Mouse (Mus musculus) layer of hippocampus, adult 2 months (tissue): Measurements from ENCODE around the gene Zfp280d. TPM values are rescaled to one million over a fixed set of nuclear protein-coding genes. Genes with fewer than 3 reads are reported as not detected.

Source experiments
- DNase-seq, 2 experiments: peaks; one replicate each; pipeline ENCODE4 v3.0.0; 2022; ENCODE audit warnings: low spot score in 2 of 2
- H3K27ac ChIP-seq: fragments of 200-600 bp; 2 replicates; pipeline ENCODE4 v1.8.1; 2022
- H3K4me3 ChIP-seq: fragments of 200-600 bp; 2 replicates; pipeline ENCODE4 v1.8.1; 2022; ENCODE audit warnings: mild to moderate bottlenecking
- CTCF ChIP-seq: fragments of 200-600 bp; conservative IDR thresholded peaks from 2 replicates; pipeline ENCODE4 v1.8.1; 2022; ENCODE audit warnings: antibody characterized with exemption, mild to moderate bottlenecking, moderate library complexity
- total RNA-seq, 2 experiments: library from RNA; stranded (reverse); gene quantifications; 2 replicates each; pipeline ENCODE4 v1.2.3; 2021

The Zfp280d gene
- total RNA-seq, 2 experiments from 2014 or later: 50.5 to 56.2 TPM

GRCm38 (mm10) chr9:72287696-72288095 is 13.0 kb downstream of the Zfp280d start:
- no peak for TF ChIP-seq CTCF
- no peak for DNase-seq

GRCm38 (mm10) chr9:72288210-72288609 is 13.6 kb downstream of the Zfp280d start:
- H3K4me3 ChIP-seq: no peak overlapping the region
- no peak for DNase-seq
- no peak for TF ChIP-seq CTCF
- H3K27ac ChIP-seq: no peak overlapping the region

More at GRCm38 (mm10) chr9:72287696-72288095, 13.0 kb downstream of the Zfp280d start:
- Histone ChIP-seq H3K4me3 (no peak overlapping the region), H3K27ac (no peak overlapping the region)

GRCm38 (mm10) chr9:72289094-72289493 is 14.4 kb downstream of the Zfp280d start:
- Histone ChIP-seq H3K4me3 (no peak overlapping the region), H3K27ac (no peak overlapping the region)
- TF ChIP-seq CTCF: no peak
- DNase-seq: no peak

- H3K4me3 ChIP-seq: no peak overlapping the region
- DNase-seq: no peak
- no peak for TF ChIP-seq CTCF
- H3K27ac ChIP-seq: no peak overlapping the region
Observed at GRCm38 (mm10) chr9:72294076-72294475, 19.4 kb downstream of the Zfp280d start.

- no peak overlapping the region for H3K27ac ChIP-seq
- TF ChIP-seq CTCF: no peak
- no peak overlapping the region for H3K4me3 ChIP-seq
- DNase-seq: no peak
Observed at GRCm38 (mm10) chr9:72309765-72310164, 35.1 kb downstream of the Zfp280d start.

- H3K4me3 ChIP-seq: no peak overlapping the region
- no peak for TF ChIP-seq CTCF
- DNase-seq: no peak
- H3K27ac ChIP-seq: no peak overlapping the region
Observed at GRCm38 (mm10) chr9:72333221-72333620, 58.6 kb downstream of the Zfp280d start.

GRCm38 (mm10) chr9:72336069-72336468 is 61.4 kb downstream of the Zfp280d start:
- Histone ChIP-seq H3K4me3 (no peak overlapping the region), H3K27ac (no peak overlapping the region)
- no peak for TF ChIP-seq CTCF
- no peak for DNase-seq

- TF ChIP-seq CTCF: no peak
- DNase-seq: no peak
- Histone ChIP-seq H3K27ac (no peak overlapping the region), H3K4me3 (no peak overlapping the region)
Observed at GRCm38 (mm10) chr9:72339119-72339518, 64.5 kb downstream of the Zfp280d start.

- Histone ChIP-seq H3K4me3 (no peak overlapping the region), H3K27ac (no peak overlapping the region)
- DNase-seq: peak in 1 of 2 experiments; percentile 15
- TF ChIP-seq CTCF: no peak
Observed at GRCm38 (mm10) chr9:72343844-72344243, 69.2 kb downstream of the Zfp280d start.

- no peak for DNase-seq
- Histone ChIP-seq H3K4me3 (no peak overlapping the region), H3K27ac (no peak overlapping the region)
- TF ChIP-seq CTCF: peak; percentile 18; the same call in 1 of the 2 replicates
Observed at GRCm38 (mm10) chr9:72372359-72372758, 97.7 kb downstream of the Zfp280d start.

GRCm38 (mm10) chr9:72374074-72374473 is 99.4 kb downstream of the Zfp280d start:
- Histone ChIP-seq H3K27ac (no peak overlapping the region), H3K4me3 (no peak overlapping the region)
- TF ChIP-seq CTCF: peak; percentile 60
- no peak for DNase-seq

- DNase-seq: no peak
- H3K27ac ChIP-seq: no peak overlapping the region
Observed at GRCm38 (mm10) chr9:72374996-72375395, 100.3 kb downstream of the Zfp280d start.

GRCm38 (mm10) chr9:72375639-72376038 is 101.0 kb downstream of the Zfp280d start:
- DNase-seq: no peak
- TF ChIP-seq CTCF: no peak
- H3K27ac ChIP-seq: no peak overlapping the region
- H3K4me3 ChIP-seq: no peak overlapping the region

More at GRCm38 (mm10) chr9:72374996-72375395, 100.3 kb downstream of the Zfp280d start:
- no peak for TF ChIP-seq CTCF
- H3K4me3 ChIP-seq: no peak overlapping the region

- no peak for TF ChIP-seq CTCF
- Histone ChIP-seq H3K27ac (no peak overlapping the region), H3K4me3 (no peak overlapping the region)
- no peak for DNase-seq
Observed at GRCm38 (mm10) chr9:72385786-72386185, 111.1 kb downstream of the Zfp280d start.

GRCm38 (mm10) chr9:72388934-72389333 is 114.3 kb downstream of the Zfp280d start:
- Histone ChIP-seq H3K4me3 (no peak overlapping the region), H3K27ac (no peak overlapping the region)
- no peak for DNase-seq
- TF ChIP-seq CTCF: no peak
